Mouse (Mus musculus) myocyte (in vitro differentiated cells): ENCODE results near the gene Vps35. TPM values are rescaled to one million over a fixed set of nuclear protein-coding genes. Genes with fewer than 3 reads are reported as not detected.

ENCODE experiments used
- H3K27me3 ChIP-seq: one replicate; pipeline ENCODE4 v1.6.1; 2011; ENCODE audit not compliant: control insufficient read depth, insufficient read depth, insufficient read length
- H3K36me3 ChIP-seq: one replicate; pipeline ENCODE4 v1.6.1; 2011; ENCODE audit not compliant: control insufficient read depth, insufficient read depth
- H3K4me2 ChIP-seq: one replicate; pipeline ENCODE4 v1.6.1; 2011; ENCODE audit warnings: low read depth, control low read depth
- H3K4me3 ChIP-seq: one replicate; pipeline ENCODE4 v1.5.1; 2011; ENCODE audit warnings: mild to moderate bottlenecking, control low read depth, moderate library complexity
- H3K79me2 ChIP-seq: one replicate; pipeline ENCODE4 v1.6.1; 2011; ENCODE audit not compliant: control insufficient read depth, insufficient read depth
- H3ac ChIP-seq: one replicate; pipeline ENCODE4 v1.6.1; 2011; ENCODE audit not compliant: control insufficient read depth, insufficient read length
- CEBPB ChIP-seq: IDR thresholded peaks from 2 replicates; pipeline ENCODE4 v1.6.1; 2011; ENCODE audit warnings: mild to moderate bottlenecking, moderate library complexity; ENCODE audit not compliant: poor library complexity, insufficient read depth, severe bottlenecking
- E2F4 ChIP-seq: IDR thresholded peaks from one replicate; pipeline ENCODE4 v1.6.1; 2011; ENCODE audit warnings: mild to moderate bottlenecking, control low read depth, moderate library complexity; ENCODE audit not compliant: insufficient read depth
- MAX ChIP-seq: IDR thresholded peaks from one replicate; pipeline ENCODE4 v1.6.1; 2011; ENCODE audit warnings: low read depth, mild to moderate bottlenecking, control low read depth
- MYOD1 ChIP-seq, 3 experiments: IDR thresholded peaks; one replicate each; pipeline ENCODE4 v1.6.1; 2011; ENCODE audit warnings: control low read depth in 2 of 3, low read depth in 2 of 3, mild to moderate bottlenecking in 2 of 3, moderate library complexity in 1 of 3; ENCODE audit not compliant: insufficient read length in 2 of 3, control insufficient read depth in 1 of 3
- MYOG ChIP-seq, 3 experiments: IDR thresholded peaks; one replicate each; pipeline ENCODE4 v1.6.1; 2011; ENCODE audit warnings: control low read depth in 2 of 3, low read depth in 2 of 3, mild to moderate bottlenecking in 2 of 3; ENCODE audit not compliant: insufficient read length in 2 of 3, control insufficient read depth in 1 of 3, insufficient read depth in 1 of 3
- POLR2A ChIP-seq: IDR thresholded peaks from one replicate; pipeline ENCODE4 v1.6.1; 2011; ENCODE audit warnings: low read depth, mild to moderate bottlenecking, control low read depth, moderate library complexity; ENCODE audit not compliant: insufficient read length
- POLR2AphosphoS2 ChIP-seq: IDR thresholded peaks from one replicate; pipeline ENCODE4 v1.6.1; 2011; ENCODE audit warnings: low read depth, control low read depth; ENCODE audit not compliant: insufficient read length
- REST ChIP-seq: IDR thresholded peaks from one replicate; pipeline ENCODE4 v1.6.1; 2011; ENCODE audit warnings: mild to moderate bottlenecking, control low read depth, moderate library complexity; ENCODE audit not compliant: insufficient read depth, insufficient read length
- SRF ChIP-seq: IDR thresholded peaks from one replicate; pipeline ENCODE4 v1.6.1; 2011; ENCODE audit warnings: low read depth; ENCODE audit not compliant: control insufficient read depth, insufficient read length
- TCF12 ChIP-seq: IDR thresholded peaks from one replicate; pipeline ENCODE4 v1.6.1; 2011; ENCODE audit warnings: mild to moderate bottlenecking, control low read depth; ENCODE audit not compliant: poor library complexity, insufficient read depth, severe bottlenecking
- TCF3 ChIP-seq: IDR thresholded peaks from one replicate; pipeline ENCODE4 v1.6.1; 2011; ENCODE audit warnings: low read depth, control low read depth; ENCODE audit not compliant: insufficient read length
- USF1 ChIP-seq: IDR thresholded peaks from one replicate; pipeline ENCODE4 v1.6.1; 2011; ENCODE audit warnings: low read depth, mild to moderate bottlenecking, control low read depth, moderate library complexity
- polyA plus RNA-seq: library from polyadenylated mRNA; unstranded; fragments of >200 nt; fragmentation: generic; extraction: Trizol; gene quantifications from one replicate; pipeline ENCODE4 v1.2.1, GENCODE M21; 2012; ENCODE audit warnings: missing spikeins

Gene Vps35
- polyA plus RNA-seq, 1 experiment = 52.1 TPM

DNA sequence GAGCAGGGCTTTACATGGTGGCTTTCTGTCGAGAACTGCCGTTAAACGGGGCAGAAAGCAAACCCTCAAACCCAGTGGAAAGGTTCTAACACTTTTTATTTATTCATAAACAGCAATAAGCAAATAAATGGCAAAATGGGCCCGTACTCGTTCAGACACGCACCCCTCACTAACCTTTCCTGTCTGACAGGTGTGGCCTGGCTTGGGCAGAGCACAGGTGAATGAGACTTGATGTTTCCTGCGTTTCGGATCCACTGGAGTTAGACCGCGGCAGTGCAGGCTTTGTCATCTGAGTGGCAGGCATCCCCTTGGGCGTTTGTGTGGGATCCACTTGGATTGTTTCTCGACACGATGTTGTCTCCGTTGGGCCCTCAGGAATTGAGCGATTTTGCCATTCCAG, 22.4 kb upstream of the Vps35 start:
- no peaks in the 10 kb centered on the region for H3K27me3 ChIP-seq
- no peaks in the 10 kb centered on the region for H3K36me3 ChIP-seq
- no peak overlapping the region for H3ac ChIP-seq
- no peaks in the 10 kb centered on the region for H3K79me2 ChIP-seq
- no peak overlapping the region for H3K4me3 ChIP-seq
- no peak overlapping the region for H3K4me2 ChIP-seq
- TF ChIP-seq MYOG (IDR thresholded peaks at IDR 0.05; ENCODE audit: control insufficient read depth in 1 of 3, insufficient read depth in 1 of 3, insufficient read length in 2 of 3, low read depth in 2 of 3) = no peak
- no peak for TF ChIP-seq MYOD1 (IDR thresholded peaks at IDR 0.05; ENCODE audit: control insufficient read depth in 1 of 3, insufficient read length in 2 of 3, low read depth in 2 of 3)

DNA sequence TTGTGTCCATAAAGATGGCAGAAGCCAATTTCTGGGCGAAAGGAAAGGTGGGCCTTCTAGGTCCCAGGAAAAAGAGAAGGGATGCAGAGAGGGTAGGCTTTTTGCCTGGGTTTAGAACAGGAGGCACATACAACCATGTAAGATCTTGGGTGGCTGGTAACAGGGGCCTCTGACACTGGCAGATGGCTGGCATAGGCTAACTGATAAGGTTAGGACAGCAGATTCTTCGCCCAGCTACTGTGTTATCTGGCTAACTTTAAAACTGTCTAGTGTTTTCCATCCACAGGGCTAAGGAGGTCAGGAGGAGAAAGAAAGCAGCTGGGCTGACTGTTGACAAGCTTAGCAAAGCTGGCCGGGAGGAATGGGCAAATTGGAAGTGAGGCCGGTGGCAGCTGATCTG, 18.9 kb upstream of the Vps35 start:
- Histone ChIP-seq H3K27me3 (no peaks in the 10 kb centered on the region), H3K4me3 (no peak overlapping the region), H3K79me2 (no peaks in the 10 kb centered on the region), H3K36me3 (no peaks in the 10 kb centered on the region), H3K4me2 (no peak overlapping the region), H3ac (no peak overlapping the region)
- TF ChIP-seq POLR2A = no peak
- TF ChIP-seq MAX = no peak
- no peak for TF ChIP-seq MYOD1 (IDR thresholded peaks at IDR 0.05; ENCODE audit: control insufficient read depth in 1 of 3, insufficient read length in 2 of 3, low read depth in 2 of 3)
- TF ChIP-seq CEBPB = no peak
- TF ChIP-seq SRF = no peak
- TF ChIP-seq MYOG (IDR thresholded peaks at IDR 0.05; ENCODE audit: control insufficient read depth in 1 of 3, insufficient read depth in 1 of 3, insufficient read length in 2 of 3, low read depth in 2 of 3) = no peak
- TF ChIP-seq E2F4 = no peak
- TF ChIP-seq REST = no peak
- no peak for TF ChIP-seq TCF12

DNA sequence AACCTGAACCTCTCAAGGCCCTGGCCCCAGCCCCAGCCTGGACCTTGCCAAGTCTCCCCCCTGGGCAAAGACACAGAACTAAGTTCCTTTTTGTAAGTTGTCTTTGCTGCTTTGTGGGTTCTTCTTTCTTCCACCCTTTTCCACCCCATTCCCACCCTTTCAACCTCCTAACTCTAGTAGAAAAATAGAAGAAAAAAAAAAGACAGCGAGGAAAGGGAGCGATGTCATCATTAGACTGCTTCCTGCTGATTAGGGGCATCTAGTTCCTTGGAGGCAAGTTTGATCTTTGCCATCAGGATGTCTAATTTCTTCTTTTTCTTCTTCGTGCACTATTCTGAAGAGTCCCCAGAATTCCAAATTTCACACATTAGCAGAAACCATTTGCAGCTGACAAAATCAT, 13.4 kb upstream of the Vps35 start:
- Histone ChIP-seq H3K4me2 (no peak overlapping the region), H3K36me3 (peaks cover 7% of the 10 kb centered on the region), H3K27me3 (no peaks in the 10 kb centered on the region), H3K4me3 (no peak overlapping the region), H3ac (no peak overlapping the region), H3K79me2 (no peaks in the 10 kb centered on the region)
- no peak for TF ChIP-seq POLR2AphosphoS2
- no peak for TF ChIP-seq E2F4

DNA sequence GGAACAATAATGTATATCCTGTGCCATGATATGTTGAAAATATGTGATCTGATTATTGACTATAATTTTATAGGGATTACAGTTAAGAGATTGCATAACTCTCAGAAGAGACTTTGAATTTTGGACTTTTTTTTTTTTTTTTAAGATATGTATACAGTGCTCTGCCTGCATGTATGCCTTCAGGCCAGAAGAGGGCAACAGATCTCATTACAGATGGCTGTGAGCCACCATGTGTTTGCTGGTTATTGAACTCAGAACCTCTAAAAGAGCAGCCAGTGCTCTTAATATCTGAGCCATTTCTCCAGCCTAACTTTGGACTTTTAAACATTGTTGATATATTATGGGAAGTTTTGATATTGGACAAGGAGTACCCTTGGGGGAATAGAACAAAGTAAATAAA, 12.1 kb upstream of the Vps35 start:
- Histone ChIP-seq H3K79me2 (no peaks in the 10 kb centered on the region), H3K27me3 (no peaks in the 10 kb centered on the region), H3K4me3 (no peak overlapping the region), H3K36me3 (peaks cover 17% of the 10 kb centered on the region), H3ac (no peak overlapping the region), H3K4me2 (no peak overlapping the region)
- TF ChIP-seq SRF = no peak
- no peak for TF ChIP-seq USF1
- no peak for TF ChIP-seq POLR2AphosphoS2
- no peak for TF ChIP-seq MAX
- TF ChIP-seq TCF12 = no peak
- TF ChIP-seq POLR2A = no peak
- TF ChIP-seq MYOD1 (IDR thresholded peaks at IDR 0.05; ENCODE audit: control insufficient read depth in 1 of 3, insufficient read length in 2 of 3, low read depth in 2 of 3) = no peak
- no peak for TF ChIP-seq REST
- no peak for TF ChIP-seq CEBPB
- no peak for TF ChIP-seq TCF3

DNA sequence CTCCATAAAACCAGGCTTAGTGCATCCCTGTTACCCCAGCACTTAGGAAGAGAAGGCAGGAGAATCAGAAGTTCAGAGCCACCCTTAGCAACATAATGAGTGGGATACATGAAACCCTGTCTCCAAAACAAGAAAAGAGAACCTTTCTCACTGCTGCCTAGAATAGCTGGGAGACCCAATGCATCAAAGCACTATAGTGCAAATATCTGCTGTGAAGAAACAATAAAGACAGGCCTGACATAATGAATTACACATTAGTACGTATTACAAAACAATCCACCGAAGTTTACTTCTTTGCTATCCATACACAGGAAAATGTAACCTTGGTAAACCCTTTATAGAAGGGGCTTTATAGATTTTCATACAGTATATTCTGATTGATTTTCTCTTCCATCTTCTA, 9.0 kb upstream of the Vps35 start:
- TF ChIP-seq POLR2A (no peak), MAX (no peak), TCF12 (no peak), REST (no peak)
- Histone ChIP-seq H3K79me2 (peaks cover 1% of the 10 kb centered on the region), H3K4me2 (no peak overlapping the region), H3K27me3 (no peaks in the 10 kb centered on the region), H3K36me3 (peaks cover 34% of the 10 kb centered on the region), H3ac (no peak overlapping the region), H3K4me3 (no peak overlapping the region)

DNA sequence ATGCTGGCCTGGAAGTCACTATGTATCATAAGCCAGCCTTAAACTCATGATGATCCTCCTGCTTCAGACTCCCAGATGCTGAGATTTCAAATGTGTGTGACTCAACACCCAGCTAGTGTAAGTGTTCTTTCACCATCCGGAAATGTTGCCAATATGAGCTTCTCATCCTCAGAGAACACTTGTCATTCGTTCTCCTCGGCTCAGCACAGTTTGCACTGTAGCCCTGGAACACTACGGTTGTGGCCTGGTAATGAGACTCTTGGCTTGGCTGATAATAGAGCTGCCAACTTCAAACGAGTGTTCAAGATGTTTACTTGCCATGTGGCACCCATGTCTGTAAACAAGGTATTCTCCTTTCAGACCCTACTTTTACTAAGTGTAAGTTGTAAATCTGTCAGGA, 3.9 kb upstream of the Vps35 start:
- Histone ChIP-seq H3K27me3 (no peaks in the 10 kb centered on the region), H3K4me3 (no peak overlapping the region), H3ac (no peak overlapping the region), H3K36me3 (peaks cover 45% of the 10 kb centered on the region), H3K4me2 (no peak overlapping the region), H3K79me2 (peaks cover 42% of the 10 kb centered on the region)
- TF ChIP-seq E2F4 (no peak), SRF (no peak), POLR2AphosphoS2 (no peak), TCF3 (no peak), MYOD1 (IDR thresholded peaks at IDR 0.05; ENCODE audit: control insufficient read depth in 1 of 3, insufficient read length in 2 of 3, low read depth in 2 of 3) (no peak), MAX (no peak), POLR2A (no peak), REST (no peak), USF1 (no peak), MYOG (IDR thresholded peaks at IDR 0.05; ENCODE audit: control insufficient read depth in 1 of 3, insufficient read depth in 1 of 3, insufficient read length in 2 of 3, low read depth in 2 of 3) (no peak), TCF12 (no peak), CEBPB (no peak)
